Mouse (Mus musculus): ENCODE measurements around the gene Gm14434. TPM values are rescaled to one million over a fixed set of nuclear protein-coding genes. Genes with fewer than 3 reads are reported as not detected.
"Not testable (repeated sequence)": the region's sequence is repeated elsewhere in the genome, so short reads cannot be mapped to it uniquely, and the experiment has no call there.

The Gm14434 gene
- 2.2 and 3.0 TPM in 2 replicates for polyA plus RNA-seq (2015; fragmentation: Nextera tagmentation; extraction: Ambion mirVana)

DNA sequence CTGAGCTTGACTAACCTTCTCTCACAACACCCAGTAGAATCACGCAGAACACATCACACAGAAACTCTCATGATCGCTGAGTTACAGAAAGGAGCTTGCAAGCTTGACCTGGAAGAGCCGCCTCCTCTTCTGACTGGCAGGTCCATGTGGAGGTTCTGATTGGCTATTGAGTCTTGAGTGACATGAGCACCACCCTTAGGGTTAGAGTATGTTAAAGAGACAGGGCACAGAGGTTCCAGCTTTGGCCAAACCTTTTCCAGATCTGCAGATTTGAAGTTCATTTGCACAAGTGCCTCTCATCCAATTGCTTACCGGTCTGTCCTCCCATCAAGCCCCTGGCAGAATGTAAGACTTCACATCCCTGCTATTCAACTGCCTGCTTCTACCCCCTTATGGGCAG lies at the start of gene Gm14434:
Gene Gm14434, minus strand, starts transcription at position 101 of the 400 bp plus-strand sequence.
- not testable (repeated sequence) for H3K4me1 ChIP-seq; H3K27me3 ChIP-seq; H3K9me3 ChIP-seq (replicated peaks); ATAC-seq (ENCODE audit: insufficient number of reproducible peaks, low FRiP score, low TSS enrichment, low read depth); H3K27ac ChIP-seq (replicated peaks); H3K4me3 ChIP-seq (replicated peaks); H3K4me2 ChIP-seq (replicated peaks); H3K36me3 ChIP-seq; H3K9ac ChIP-seq
- WGBS: no CpG with 5 or more reads among the region's 4 CpGs

DNA sequence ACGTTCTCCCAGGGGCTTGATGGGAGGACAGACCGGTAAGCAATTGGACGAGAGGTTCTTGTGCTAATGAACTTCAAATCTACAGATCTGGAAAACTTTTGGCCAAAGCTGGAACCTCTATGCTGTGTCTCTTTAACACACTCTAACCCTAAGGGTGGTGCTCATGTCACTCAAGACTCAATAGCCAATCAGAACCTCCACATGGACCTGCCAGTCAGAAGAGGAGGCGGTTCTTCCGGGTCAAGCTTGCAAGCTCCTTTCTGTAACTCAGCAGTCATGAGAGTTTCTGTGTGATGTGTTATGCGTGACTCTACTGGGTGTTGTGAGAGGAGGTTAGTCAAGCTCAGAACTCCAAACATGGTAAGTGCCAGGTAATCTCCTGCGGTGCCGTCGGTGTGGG lies 34.2 kb upstream of the Gm14434 start, which contains the start of gene Zfp967:
Gene Zfp967, plus strand, starts transcription at position 301 of the 400 bp plus-strand sequence.
- not testable (repeated sequence) for H3K4me1 ChIP-seq; H3K9ac ChIP-seq; H3K4me2 ChIP-seq (replicated peaks); ATAC-seq (ENCODE audit: insufficient number of reproducible peaks, low FRiP score, low TSS enrichment, low read depth); H3K36me3 ChIP-seq; H3K27me3 ChIP-seq; H3K27ac ChIP-seq (replicated peaks); H3K4me3 ChIP-seq (replicated peaks); H3K9me3 ChIP-seq (replicated peaks)
- WGBS: no CpG with 5 or more reads among the region's 9 CpGs

DNA sequence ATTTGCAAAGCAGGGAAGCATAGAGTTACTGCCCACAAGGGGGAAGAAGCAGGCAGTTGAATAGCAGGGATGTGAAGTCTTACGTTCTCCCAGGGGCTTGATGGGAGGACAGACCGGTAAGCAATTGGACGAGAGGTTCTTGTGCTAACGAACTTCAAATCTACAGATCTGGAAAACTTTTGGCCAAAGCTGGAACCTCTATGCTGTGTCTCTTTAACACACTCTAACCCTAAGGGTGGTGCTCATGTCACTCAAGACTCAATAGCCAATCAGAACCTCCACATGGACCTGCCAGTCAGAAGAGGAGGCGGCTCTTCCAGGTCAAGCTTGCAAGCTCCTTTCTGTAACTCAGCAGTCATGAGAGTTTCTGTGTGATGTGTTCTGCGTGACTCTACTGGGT lies 63.3 kb downstream of the Gm14434 start, which contains the start of gene Gm14435:
Gene Gm14435, plus strand, starts transcription at position 301 of the 400 bp plus-strand sequence.
- H3K4me3 ChIP-seq (replicated peaks); H3K9ac ChIP-seq; H3K9me3 ChIP-seq (replicated peaks); H3K27me3 ChIP-seq; H3K27ac ChIP-seq (replicated peaks); H3K4me1 ChIP-seq; ATAC-seq (ENCODE audit: insufficient number of reproducible peaks, low FRiP score, low TSS enrichment, low read depth); H3K4me2 ChIP-seq (replicated peaks); H3K36me3 ChIP-seq: not testable (repeated sequence)
- no CpG with 5 or more reads among the region's 6 CpGs for WGBS

Other genes with a start within 250 kb of the Gm14434 start
- gene Gm11009, start 167.3 kb downstream of the Gm14434 start, polyA plus RNA-seq (2015; fragmentation: Nextera tagmentation; extraction: Ambion mirVana): not detected in 2 replicates
- 11.3 and 11.4 TPM in 2 replicates for gene Gm14435, start 63.2 kb downstream of the Gm14434 start, polyA plus RNA-seq (2015; fragmentation: Nextera tagmentation; extraction: Ambion mirVana)
- gene Zfp967, start 34.3 kb upstream of the Gm14434 start, polyA plus RNA-seq (2015; fragmentation: Nextera tagmentation; extraction: Ambion mirVana): not detected in 2 replicates
- gene Gm14308, start 149.6 kb upstream of the Gm14434 start, polyA plus RNA-seq (2015; fragmentation: Nextera tagmentation; extraction: Ambion mirVana): 17.0 and 22.1 TPM in 2 replicates
- gene Zfp973, start 183.7 kb upstream of the Gm14434 start, polyA plus RNA-seq (2015; fragmentation: Nextera tagmentation; extraction: Ambion mirVana): 8.3 and 9.2 TPM in 2 replicates
- 27.6 and 29.5 TPM in 2 replicates for gene Gm14305, start 221.5 kb upstream of the Gm14434 start, polyA plus RNA-seq (2015; fragmentation: Nextera tagmentation; extraction: Ambion mirVana)

Measured in embryonic facial prominence, embryonic 15.5 days (tissue).